In genomic region chr5:107725435-107726261, GRCm38 (mm10) we compare ENCODE assay signal across 8 mouse cellular contexts. TPM values are rescaled to one million over a fixed set of nuclear protein-coding genes. Genes with fewer than 3 reads are reported as not detected.
DNase-seq lines count a peak whose midpoint lies in the region; ATAC-seq and TF ChIP-seq lines count a peak whose summit lies in the region.

Gene Gfi1 (minus strand): TSS chr5:107726036.

- peaks cover 79% of the 10 kb centered on the region for H3K27me3 ChIP-seq in forebrain, postnatal 0 days (ENCODE audit: insufficient read depth, low read length)
- H3K27me3 ChIP-seq in midbrain, embryonic 12.5 days = peaks cover 90% of the 10 kb centered on the region
- peaks cover 72% of the 10 kb centered on the region for H3K27me3 ChIP-seq in stomach, embryonic 15.5 days (replicated peaks)

- H3K27ac ChIP-seq in forebrain, postnatal 0 days (ENCODE audit: low read depth, low read length) = no peak within 1 kb of the TSS
- no peak within 1 kb of the TSS for H3K27ac ChIP-seq in midbrain, embryonic 12.5 days (replicated peaks)
- H3K27ac ChIP-seq in stomach, embryonic 15.5 days = peak within 1 kb of the TSS; percentile 54

- intact Hi-C loops in left cerebral cortex, postnatal 25 days (cut with DNase I) = no loop called here

- peak within 1 kb of the TSS; percentile 26 for H3K4me2 ChIP-seq in forebrain, postnatal 0 days (ENCODE audit: low read depth)
- peak within 1 kb of the TSS; percentile 51 for H3K4me2 ChIP-seq in midbrain, embryonic 12.5 days (replicated peaks)
- peak within 1 kb of the TSS; percentile 64 for H3K4me2 ChIP-seq in stomach, embryonic 15.5 days

- TF ChIP-seq CTCF in forebrain, postnatal 0 days (IDR thresholded peaks at IDR 0.05; ENCODE audit: low read depth) = no peak

- H3K4me3 ChIP-seq in forebrain, postnatal 0 days (ENCODE audit: low read depth, low read length) = peak within 1 kb of the TSS; percentile 14
- H3K4me3 ChIP-seq in midbrain, embryonic 12.5 days = peak within 1 kb of the TSS; percentile 31
- H3K4me3 ChIP-seq in stomach, embryonic 15.5 days (replicated peaks) = peak within 1 kb of the TSS; percentile 35

- no peaks in the 10 kb centered on the region for H3K9me3 ChIP-seq in forebrain, postnatal 0 days (ENCODE audit: low read length)
- no peaks in the 10 kb centered on the region for H3K9me3 ChIP-seq in midbrain, embryonic 12.5 days
- H3K9me3 ChIP-seq in stomach, embryonic 15.5 days = no peaks in the 10 kb centered on the region

- DNase-seq in CD8-positive naive resting alpha-beta T cell, adult 2 months (ENCODE audit: low read depth in 2 of 2, low spot score in 2 of 2) = peak; percentile 80 to 82
- DNase-seq in T-cell, adult 2 months (ENCODE audit: low spot score) = peak; percentile 90
- peak; percentile 14 for DNase-seq in forebrain, postnatal 0 days
- peak; percentile 23 for DNase-seq in kidney, postnatal 10 days
- no peak for DNase-seq in left cerebral cortex, postnatal 25 days (ENCODE audit: low spot score in 2 of 2)
- no peak for DNase-seq in cerebellum, adult 9-10 months

- 0 out of 2 replicates have a peak, but pooled peaks cover 8% of the 10 kb centered on the region for H3K4me1 ChIP-seq in forebrain, postnatal 0 days (ENCODE audit: insufficient read depth)
- peaks cover 45% of the 10 kb centered on the region for H3K4me1 ChIP-seq in midbrain, embryonic 12.5 days
- peaks cover 51% of the 10 kb centered on the region for H3K4me1 ChIP-seq in stomach, embryonic 15.5 days

- no peak for ATAC-seq in forebrain, postnatal 0 days
- ATAC-seq in midbrain, embryonic 12.5 days (ENCODE audit: low FRiP score, low read depth) = no peak
- ATAC-seq in stomach, embryonic 15.5 days (ENCODE audit: insufficient read depth, low FRiP score, low read depth) = peak; percentile 48; the same call in 1 of the 2 replicates

- no peaks in the 10 kb centered on the region for H3K36me3 ChIP-seq in forebrain, postnatal 0 days (ENCODE audit: insufficient read depth)
- no peaks in the 10 kb centered on the region for H3K36me3 ChIP-seq in midbrain, embryonic 12.5 days
- no peaks in the 10 kb centered on the region for H3K36me3 ChIP-seq in stomach, embryonic 15.5 days

- WGBS in forebrain, postnatal 0 days = 2% methylated on average over 41 of the region's 41 CpGs
- under 1% methylated on average over 41 of the region's 41 CpGs for WGBS in midbrain, embryonic 12.5 days
- 2% methylated on average over 41 of the region's 41 CpGs for WGBS in stomach, embryonic 15.5 days

- no peak within 1 kb of the TSS for H3K9ac ChIP-seq in forebrain, postnatal 0 days
- H3K9ac ChIP-seq in midbrain, embryonic 12.5 days (replicated peaks) = no peak within 1 kb of the TSS
- H3K9ac ChIP-seq in stomach, embryonic 15.5 days = no peak within 1 kb of the TSS

RNA-seq across cellular contexts. Expression of gene Gfi1, which starts in this region (rescaled TPM):
- total RNA-seq in forebrain, postnatal 0 days (2014; rRNA removed) = not detected in 2 replicates
- not detected in 2 replicates for polyA plus RNA-seq in forebrain, postnatal 0 days (2015; fragmentation: Nextera tagmentation; extraction: Ambion mirVana)
- 0.08 TPM in 1 of 2 replicates, not detected in the other for polyA plus RNA-seq in midbrain, embryonic 12.5 days (2016; fragmentation: Nextera tagmentation; extraction: Ambion mirVana)
- polyA plus RNA-seq in stomach, embryonic 15.5 days (2015; fragmentation: Nextera tagmentation; extraction: Ambion mirVana) = 1.6 and 2.5 TPM in 2 replicates
- total RNA-seq in left cerebral cortex, postnatal 25 days (2021) = not detected

Comparison
In these comparisons a context has a peak if more than half of its experiments do, and no peak if none do; other contexts are left out.
1. Peak in DNase-seq, H3K4me3 ChIP-seq and H3K4me2 ChIP-seq in forebrain, postnatal 0 days; RNA of the gene not detected or under 1 TPM.
2. DNase-seq: peak in CD8-positive naive resting alpha-beta T cell, adult 2 months (2 of 2), T-cell, adult 2 months (single experiment) and kidney, postnatal 10 days (single experiment); none in left cerebral cortex, postnatal 25 days (0 of 2) and cerebellum, adult 9-10 months (single experiment).
3. Peak in every context shown above with its lines, with median percentiles within 50 percentile points of each other: H3K4me2 ChIP-seq and H3K4me3 ChIP-seq.